Mouse (Mus musculus) embryo, embryonic 10 days (tissue): ENCODE measurements around the gene Tarbp2.
A peak's percentile ranks its signal among the peaks of the same experiment; 100 is the strongest.

Experiments used
- DNase-seq: peaks from one replicate; pipeline ENCODE4 v3.0.0-alpha.2; 2015; ENCODE audit warnings: low spot score

The Tarbp2 gene

GRCm38 (mm10) chr15:102505770-102506463 is 12.1 kb upstream of the Tarbp2 start:
- DNase-seq: no peak

GRCm38 (mm10) chr15:102506464-102506830 is 11.5 kb upstream of the Tarbp2 start:
- DNase-seq: no peak

GRCm38 (mm10) chr15:102506864-102507263 is 11.1 kb upstream of the Tarbp2 start:
- DNase-seq: no peak

- no peak for DNase-seq
These were observed 10.4 kb upstream of the Tarbp2 start for GRCm38 (mm10) chr15:102507561-102507960.

GRCm38 (mm10) chr15:102508336-102508735 is 9.7 kb upstream of the Tarbp2 start:
- DNase-seq: no peak

- DNase-seq: no peak
These were observed 7.9 kb upstream of the Tarbp2 start for GRCm38 (mm10) chr15:102510110-102510509.

- DNase-seq: peak; percentile 96
These were observed 7.3 kb upstream of the Tarbp2 start for GRCm38 (mm10) chr15:102510590-102511284.

GRCm38 (mm10) chr15:102511285-102511833 is 6.6 kb upstream of the Tarbp2 start:
- peak; percentile 61 for DNase-seq

- peak; percentile 30 for DNase-seq
These were observed 6.0 kb upstream of the Tarbp2 start for GRCm38 (mm10) chr15:102512010-102512409.

GRCm38 (mm10) chr15:102512471-102512870 is 5.5 kb upstream of the Tarbp2 start:
- DNase-seq: no peak

GRCm38 (mm10) chr15:102513004-102513403 is 5.0 kb upstream of the Tarbp2 start:
- no peak for DNase-seq

- DNase-seq: no peak
These were observed 2.7 kb upstream of the Tarbp2 start for GRCm38 (mm10) chr15:102515261-102515660.

- DNase-seq: no peak
These were observed 2.2 kb upstream of the Tarbp2 start for GRCm38 (mm10) chr15:102515791-102516190.

- DNase-seq: no peak
These were observed 1.7 kb upstream of the Tarbp2 start for GRCm38 (mm10) chr15:102516293-102516692.

GRCm38 (mm10) chr15:102516728-102517404 is 1.1 kb upstream of the Tarbp2 start, which contains the start of gene Map3k12:
Gene Map3k12, minus strand, starts transcription at chr15:102517064.
- peak; percentile 73 for DNase-seq

- DNase-seq: no peak
These were observed 389 bp upstream of the Tarbp2 start for GRCm38 (mm10) chr15:102517631-102517975.

GRCm38 (mm10) chr15:102518859-102519201 is 838 bp downstream of the Tarbp2 start:
- DNase-seq: no peak

- no peak for DNase-seq
These were observed 1.5 kb downstream of the Tarbp2 start for GRCm38 (mm10) chr15:102519211-102520141.

- DNase-seq: no peak
These were observed 2.4 kb downstream of the Tarbp2 start for GRCm38 (mm10) chr15:102520416-102520815.

GRCm38 (mm10) chr15:102521480-102521879 is 3.5 kb downstream of the Tarbp2 start:
- DNase-seq: no peak

GRCm38 (mm10) chr15:102524892-102525485 is 7.0 kb downstream of the Tarbp2 start, which contains the start of gene Npff:
Gene Npff, minus strand, starts transcription at chr15:102524942.
- DNase-seq: peak; percentile 90
